Mouse (Mus musculus) forebrain, embryonic 15.5 days (tissue): ENCODE data around the gene Slc44a2. TPM values are rescaled to one million over a fixed set of nuclear protein-coding genes. Genes with fewer than 3 reads are reported as not detected.
A peak's percentile ranks its signal among the peaks of the same experiment; 100 is the strongest.
"Not testable (repeated sequence)": the region's sequence is repeated elsewhere in the genome, so short reads cannot be mapped to it uniquely, and the experiment has no call there.

ENCODE experiments used
- ATAC-seq: fragments of 200-750 bp; cut with Nextera tagmentation; replicated peaks from 2 replicates; pipeline ENCODE4 v1.8.0; 2017; ENCODE audit warnings: mild to moderate bottlenecking, moderate TSS enrichment, moderate library complexity
- H3K27ac ChIP-seq: fragments of 300-500 bp; sonication (generic); replicated peaks from 2 replicates; pipeline ENCODE4 v1.5.1; 2015; ENCODE audit warnings: mild to moderate bottlenecking, inconsistent platforms
- H3K27me3 ChIP-seq: fragments of 300-500 bp; sonication (generic); 2 replicates; pipeline ENCODE4 v1.6.1; 2015; ENCODE audit warnings: inconsistent platforms
- H3K36me3 ChIP-seq: fragments of 300-500 bp; sonication (generic); 2 replicates; pipeline ENCODE4 v1.6.1; 2015; ENCODE audit warnings: mild to moderate bottlenecking, inconsistent platforms
- H3K4me1 ChIP-seq: fragments of 300-500 bp; sonication (generic); 2 replicates; pipeline ENCODE4 v1.6.1; 2015; ENCODE audit warnings: inconsistent platforms
- H3K4me2 ChIP-seq: fragments of 300-500 bp; sonication (generic); replicated peaks from 2 replicates; pipeline ENCODE4 v1.6.1; 2015; ENCODE audit warnings: mild to moderate bottlenecking, inconsistent platforms
- H3K4me3 ChIP-seq: fragments of 300-500 bp; sonication (generic); 2 replicates; pipeline ENCODE4 v1.5.1; 2015; ENCODE audit warnings: mild to moderate bottlenecking, inconsistent platforms
- H3K9ac ChIP-seq: fragments of 300-500 bp; sonication (generic); replicated peaks from 2 replicates; pipeline ENCODE4 v1.6.1; 2015; ENCODE audit warnings: mild to moderate bottlenecking, inconsistent platforms
- H3K9me3 ChIP-seq: fragments of 300-500 bp; sonication (generic); 2 replicates; pipeline ENCODE4 v1.6.1; 2016; ENCODE audit warnings: inconsistent platforms
- WGBS: fragments of 180-500 bp; shearing (Covaris S2); methylation state at CpG from one replicate; pipeline ENCODE4 v1.1.7; 2015; ENCODE audit warnings: mixed read lengths; 5-methylcytosine and 5-hydroxymethylcytosine counted together
- polyA plus RNA-seq: library from polyadenylated mRNA; unstranded; fragments of >200 nt; fragmentation: Nextera tagmentation; extraction: Ambion mirVana; gene quantifications from 2 replicates; pipeline ENCODE4 v1.2.1, GENCODE M21; 2015

Slc44a2 gene
- polyA plus RNA-seq, 1 experiment from 2014 or later, result 77.4 TPM

- Histone ChIP-seq H3K4me3 (peak within 1 kb of the TSS; percentile 70), H3K9me3 (no peaks in the 10 kb centered on the region), H3K27ac (peak within 1 kb of the TSS; percentile 88), H3K36me3 (peaks cover 20% of the 10 kb centered on the region), H3K9ac (peak within 1 kb of the TSS; percentile 63), H3K4me1 (peaks cover 42% of the 10 kb centered on the region), H3K4me2 (peak within 1 kb of the TSS; percentile 74), H3K27me3 (no peaks in the 10 kb centered on the region)
- peak; percentile 83 for ATAC-seq
- WGBS, result under 1% methylated on average over 59 of the region's 59 CpGs
Observed at GRCm38 (mm10) chr9:21287571-21288402, 32.7 kb upstream of the Slc44a2 start, which contains the start of gene Kri1. Gene Kri1 (minus strand): TSS chr9:21287969.

- ATAC-seq, result no peak
- H3K4me3 ChIP-seq, result peak overlapping the region; percentile 70
- no peaks in the 10 kb centered on the region for H3K9me3 ChIP-seq
- peak overlapping the region; percentile 88 for H3K27ac ChIP-seq
- peak overlapping the region; percentile 54; the same call in 1 of the 2 replicates for H3K9ac ChIP-seq
- H3K36me3 ChIP-seq, result peaks cover 16% of the 10 kb centered on the region
- WGBS, result 79% methylated on average over 13 of the region's 13 CpGs
- H3K4me1 ChIP-seq, result peaks cover 42% of the 10 kb centered on the region
- no peaks in the 10 kb centered on the region for H3K27me3 ChIP-seq
- peak overlapping the region; percentile 74 for H3K4me2 ChIP-seq
Observed at GRCm38 (mm10) chr9:21288404-21289336, 31.8 kb upstream of the Slc44a2 start.

- 93% methylated on average over 2 of the region's 2 CpGs for WGBS
- Histone ChIP-seq H3K36me3 (peaks cover 9% of the 10 kb centered on the region), H3K9ac (no peak overlapping the region), H3K4me1 (peaks cover 42% of the 10 kb centered on the region), H3K4me2 (peak overlapping the region; percentile 74), H3K9me3 (no peaks in the 10 kb centered on the region), H3K4me3 (peak overlapping the region; percentile 70), H3K27ac (no peak overlapping the region), H3K27me3 (no peaks in the 10 kb centered on the region)
- ATAC-seq, result no peak
Observed at GRCm38 (mm10) chr9:21289337-21289671, 31.2 kb upstream of the Slc44a2 start.

- WGBS, result under 1% methylated on average over 20 of the region's 20 CpGs
- Histone ChIP-seq H3K27me3 (no peaks in the 10 kb centered on the region), H3K9me3 (no peaks in the 10 kb centered on the region), H3K27ac (peak overlapping the region; percentile 82), H3K36me3 (no peaks in the 10 kb centered on the region), H3K4me3 (peak overlapping the region; percentile 70), H3K9ac (peak overlapping the region; percentile 83), H3K4me2 (peak overlapping the region; percentile 74), H3K4me1 (peaks cover 42% of the 10 kb centered on the region)
- no peak for ATAC-seq
Observed at GRCm38 (mm10) chr9:21290589-21290988, 29.9 kb upstream of the Slc44a2 start.

- peaks cover 41% of the 10 kb centered on the region for H3K4me1 ChIP-seq
- peak within 1 kb of the TSS; percentile 70 for H3K4me3 ChIP-seq
- no peaks in the 10 kb centered on the region for H3K9me3 ChIP-seq
- no peaks in the 10 kb centered on the region for H3K36me3 ChIP-seq
- no peaks in the 10 kb centered on the region for H3K27me3 ChIP-seq
- peak within 1 kb of the TSS; percentile 83 for H3K9ac ChIP-seq
- under 1% methylated on average over 51 of the region's 51 CpGs for WGBS
- peak; percentile 96 for ATAC-seq
- peak within 1 kb of the TSS; percentile 82 for H3K27ac ChIP-seq
- H3K4me2 ChIP-seq, result peak within 1 kb of the TSS; percentile 74
Observed at GRCm38 (mm10) chr9:21291022-21291787, 29.3 kb upstream of the Slc44a2 start, which contains the start of gene Cdkn2d. Gene Cdkn2d (minus strand): TSS chr9:21291407.

- Histone ChIP-seq H3K27ac (peak overlapping the region; percentile 82), H3K4me2 (peak overlapping the region; percentile 74; the same call in 1 of the 2 replicates), H3K4me3 (peak overlapping the region; percentile 70), H3K4me1 (peaks cover 35% of the 10 kb centered on the region)
- H3K9ac ChIP-seq, H3K36me3 ChIP-seq, H3K27me3 ChIP-seq, H3K9me3 ChIP-seq, ATAC-seq: not testable (repeated sequence)
- WGBS, result 18% methylated on average over 7 of the region's 7 CpGs
Observed at GRCm38 (mm10) chr9:21291868-21292267, 28.6 kb upstream of the Slc44a2 start.

GRCm38 (mm10) chr9:21292271-21292670, 28.2 kb upstream of the Slc44a2 start:
- Histone ChIP-seq H3K9me3 (no peaks in the 10 kb centered on the region), H3K4me2 (no peak overlapping the region), H3K4me3 (no peak overlapping the region), H3K36me3 (no peaks in the 10 kb centered on the region), H3K4me1 (peaks cover 31% of the 10 kb centered on the region), H3K27ac (no peak overlapping the region), H3K9ac (no peak overlapping the region), H3K27me3 (no peaks in the 10 kb centered on the region)
- no peak for ATAC-seq
- WGBS, result 88% methylated on average over 3 of the region's 3 CpGs

GRCm38 (mm10) chr9:21299014-21299413, 21.5 kb upstream of the Slc44a2 start:
- Histone ChIP-seq H3K27me3 (no peaks in the 10 kb centered on the region), H3K27ac (no peak overlapping the region), H3K4me2 (no peak overlapping the region), H3K4me1 (no peaks in the 10 kb centered on the region), H3K9ac (no peak overlapping the region), H3K9me3 (no peaks in the 10 kb centered on the region), H3K4me3 (no peak overlapping the region), H3K36me3 (no peaks in the 10 kb centered on the region)
- ATAC-seq, result no peak
- WGBS, result 83% methylated on average over 10 of the region's 10 CpGs

GRCm38 (mm10) chr9:21305065-21305464, 15.4 kb upstream of the Slc44a2 start:
- 85% methylated on average over 7 of the region's 7 CpGs for WGBS
- H3K4me2 ChIP-seq, result no peak overlapping the region
- ATAC-seq, result no peak
- no peak overlapping the region for H3K4me3 ChIP-seq
- no peaks in the 10 kb centered on the region for H3K27me3 ChIP-seq
- no peak overlapping the region for H3K9ac ChIP-seq
- H3K9me3 ChIP-seq, result no peaks in the 10 kb centered on the region
- H3K27ac ChIP-seq, result no peak overlapping the region
- H3K4me1 ChIP-seq, result no peaks in the 10 kb centered on the region
- no peaks in the 10 kb centered on the region for H3K36me3 ChIP-seq

GRCm38 (mm10) chr9:21309150-21309741, 11.3 kb upstream of the Slc44a2 start:
- no peak for ATAC-seq
- no peak overlapping the region for H3K27ac ChIP-seq
- no peak overlapping the region for H3K4me2 ChIP-seq
- no peak overlapping the region for H3K4me3 ChIP-seq
- peaks cover 16% of the 10 kb centered on the region for H3K27me3 ChIP-seq
- no peak overlapping the region for H3K9ac ChIP-seq
- no peaks in the 10 kb centered on the region for H3K9me3 ChIP-seq
- 81% methylated on average over 15 of the region's 15 CpGs for WGBS
- no peaks in the 10 kb centered on the region for H3K36me3 ChIP-seq
- peaks cover 5% of the 10 kb centered on the region; the same call in 1 of the 2 replicates for H3K4me1 ChIP-seq

GRCm38 (mm10) chr9:21311695-21312094, 8.8 kb upstream of the Slc44a2 start:
- 15% methylated on average over 7 of the region's 7 CpGs for WGBS
- Histone ChIP-seq H3K9ac (no peak overlapping the region), H3K4me3 (peak overlapping the region; percentile 18; the same call in 1 of the 2 replicates), H3K27ac (no peak overlapping the region), H3K9me3 (no peaks in the 10 kb centered on the region), H3K27me3 (peaks cover 16% of the 10 kb centered on the region), H3K4me1 (peaks cover 5% of the 10 kb centered on the region; the same call in 1 of the 2 replicates), H3K36me3 (no peaks in the 10 kb centered on the region), H3K4me2 (no peak overlapping the region)
- ATAC-seq, result no peak
